Mouse (Mus musculus): ENCODE measurements around the gene Ajm1. TPM values are rescaled to one million over a fixed set of nuclear protein-coding genes. Genes with fewer than 3 reads are reported as not detected.

Ajm1 gene
- total and polyA plus RNA-seq, 3 experiments = 0.04 to 0.32 TPM; not detected in 1

DNA sequence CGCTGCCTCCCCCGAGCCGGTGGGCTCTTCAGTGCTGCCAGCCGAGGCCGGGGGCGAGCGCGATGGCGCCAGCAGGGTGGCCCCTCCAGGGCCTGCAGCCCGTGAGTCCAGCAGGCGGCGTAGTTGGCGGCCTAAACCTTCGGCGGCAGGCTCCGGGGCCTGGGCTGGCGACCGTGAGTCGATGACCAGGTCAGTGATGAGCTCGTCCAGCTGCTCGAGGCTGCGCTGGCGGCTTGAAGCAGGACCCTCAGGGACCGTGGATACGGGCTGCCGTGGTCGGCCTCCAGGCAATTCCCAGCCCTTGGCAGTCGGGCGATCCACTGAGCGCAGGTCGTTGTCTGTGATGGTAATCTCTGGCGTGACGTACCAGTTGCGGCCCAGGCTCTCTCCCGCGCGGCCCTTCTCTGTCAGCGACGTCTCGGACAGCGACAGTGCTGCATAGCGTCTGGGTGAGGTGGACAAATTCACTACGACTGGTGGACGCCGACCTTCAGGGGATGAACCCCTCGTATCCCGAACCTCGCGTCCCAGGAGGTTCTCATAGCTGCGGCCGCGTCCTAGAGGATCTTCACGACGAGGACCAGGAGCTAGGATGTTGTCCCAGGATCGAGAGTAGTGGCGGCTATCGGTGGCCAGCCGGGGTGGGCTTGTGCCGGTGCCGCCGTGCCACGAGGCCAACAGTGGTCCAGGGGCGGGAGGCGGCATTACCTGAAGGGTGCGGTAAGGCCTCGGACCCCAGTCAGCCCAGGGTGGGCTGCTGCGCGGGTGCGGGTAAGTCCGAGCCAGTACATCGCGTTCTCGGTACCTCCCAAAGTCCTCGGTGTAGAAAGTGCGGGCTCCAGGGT, 3.4 kb downstream of the Ajm1 start:
- Histone ChIP-seq H3K9ac (ENCODE audit: control insufficient read depth, low read depth, low read length, poor library complexity, severe bottlenecking) (no peak overlapping the region), H3K4me1 (ENCODE audit: control insufficient read depth in 1 of 2, insufficient read depth in 2 of 2, low read length in 2 of 2) (peaks cover 0 to 20% of the 10 kb centered on the region in 2 experiments; a peak in 2 of 4 replicates), H3K9me3 (replicated peaks; ENCODE audit: insufficient read depth, low read length) (no peaks in the 10 kb centered on the region), H3K4me3 (ENCODE audit: control insufficient read depth in 1 of 2, insufficient read depth in 1 of 2, low read depth in 2 of 2, low read length in 2 of 2) (no peak overlapping the region), H3K36me3 (ENCODE audit: control insufficient read depth in 1 of 2, insufficient read depth in 2 of 2, low read length in 2 of 2) (peaks cover 0 to 11% of the 10 kb centered on the region in 2 experiments; a peak in 2 of 4 replicates), H3K27ac (ENCODE audit: control insufficient read depth, low read depth, low read length) (no peak overlapping the region), H3K79me2 (ENCODE audit: control insufficient read depth, insufficient read depth, low read length, poor library complexity) (peaks cover 7% of the 10 kb centered on the region), H3K27me3 (ENCODE audit: control insufficient read depth in 1 of 2, insufficient read depth in 2 of 2, low read length in 2 of 2) (no peaks in the 10 kb centered on the region)
- no peak for TF ChIP-seq ZC3H11A (IDR thresholded peaks at IDR 0.05; ENCODE audit: low read depth, low read length)
- TF ChIP-seq MEF2A (IDR thresholded peaks at IDR 0.05; ENCODE audit: extremely low read depth, insufficient replicate concordance, low read depth, low read length, poor library complexity, severe bottlenecking) = no peak
- no peak for DNase-seq (ENCODE audit: low read depth, low spot score)

- Histone ChIP-seq H3K9ac (ENCODE audit: control insufficient read depth, low read depth, low read length, poor library complexity, severe bottlenecking) (no peak overlapping the region), H3K79me2 (ENCODE audit: control insufficient read depth, insufficient read depth, low read length, poor library complexity) (peaks cover 7% of the 10 kb centered on the region), H3K9me3 (replicated peaks; ENCODE audit: insufficient read depth, low read length) (no peaks in the 10 kb centered on the region), H3K27ac (ENCODE audit: control insufficient read depth, low read depth, low read length) (no peak overlapping the region), H3K27me3 (ENCODE audit: control insufficient read depth in 1 of 2, insufficient read depth in 2 of 2, low read length in 2 of 2) (no peaks in the 10 kb centered on the region), H3K4me1 (ENCODE audit: control insufficient read depth in 1 of 2, insufficient read depth in 2 of 2, low read length in 2 of 2) (peaks cover 0 to 14% of the 10 kb centered on the region in 2 experiments; a peak in 2 of 4 replicates), H3K4me3 (ENCODE audit: control insufficient read depth in 1 of 2, insufficient read depth in 1 of 2, low read depth in 2 of 2, low read length in 2 of 2) (no peak overlapping the region), H3K36me3 (ENCODE audit: control insufficient read depth in 1 of 2, insufficient read depth in 2 of 2, low read length in 2 of 2) (peaks cover 0 to 8% of the 10 kb centered on the region in 2 experiments; a peak in 2 of 4 replicates)
- no peak for DNase-seq (ENCODE audit: low read depth, low spot score)
- no peak for TF ChIP-seq CHD1 (IDR thresholded peaks at IDR 0.05; ENCODE audit: low read depth, low read length)
- no peak for TF ChIP-seq MAZ (IDR thresholded peaks at IDR 0.05; ENCODE audit: low read depth, low read length)
- TF ChIP-seq USF2 (IDR thresholded peaks at IDR 0.05; ENCODE audit: borderline replicate concordance in 1 of 2, insufficient read depth in 1 of 2, low read depth in 1 of 2, low read length in 2 of 2) = no peak
- TF ChIP-seq BHLHE40 (IDR thresholded peaks at IDR 0.05; ENCODE audit: borderline replicate concordance, low read depth, low read length) = no peak
- no peak for TF ChIP-seq POLR2AphosphoS2 (IDR thresholded peaks at IDR 0.05; ENCODE audit: low read length)
- no peak for TF ChIP-seq ZC3H11A (IDR thresholded peaks at IDR 0.05; ENCODE audit: low read depth, low read length)
- no peak for TF ChIP-seq ELF1 (IDR thresholded peaks at IDR 0.05; ENCODE audit: low read depth, low read length)
- no peak for TF ChIP-seq TAL1 (IDR thresholded peaks at IDR 0.05; ENCODE audit: low read length)
- TF ChIP-seq POLR2A (IDR thresholded peaks at IDR 0.05; ENCODE audit: control insufficient read depth in 1 of 2, insufficient read depth in 1 of 2, low read depth in 1 of 2, low read length in 2 of 2, poor library complexity in 1 of 2) = no peak
These were observed 4.3 kb downstream of the Ajm1 start for GRCm38 (mm10) chr2:25576965-25577891.

Data from MEL (cell line).